Mouse (Mus musculus) kidney, adult 18-20 months (tissue): ENCODE measurements around the gene Rin1.

Source experiments
- DNase-seq: peaks from one replicate; pipeline ENCODE4 v3.0.0; 2021

The Rin1 gene

DNA sequence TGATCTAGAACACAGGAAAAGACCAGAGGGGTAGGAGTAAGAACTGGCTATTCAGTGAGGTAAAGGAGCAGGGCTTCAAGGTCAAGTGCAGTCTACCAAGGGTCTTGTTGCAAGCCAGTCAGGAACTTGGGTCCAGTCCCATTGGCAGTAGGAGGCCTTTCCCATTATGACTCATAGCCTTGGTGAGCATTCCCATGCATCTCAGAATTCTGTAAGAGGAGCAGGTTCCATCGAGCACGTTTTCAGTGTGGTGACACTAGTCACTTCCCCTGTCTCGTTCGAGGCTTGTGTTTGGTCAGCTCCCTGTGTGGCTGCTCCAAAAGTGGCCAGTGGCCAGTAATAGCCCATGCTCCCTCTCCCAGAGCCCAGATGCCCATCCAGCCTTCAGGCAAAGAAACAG is 4.8 kb upstream of the Rin1 start:
- DNase-seq, result no peak

DNA sequence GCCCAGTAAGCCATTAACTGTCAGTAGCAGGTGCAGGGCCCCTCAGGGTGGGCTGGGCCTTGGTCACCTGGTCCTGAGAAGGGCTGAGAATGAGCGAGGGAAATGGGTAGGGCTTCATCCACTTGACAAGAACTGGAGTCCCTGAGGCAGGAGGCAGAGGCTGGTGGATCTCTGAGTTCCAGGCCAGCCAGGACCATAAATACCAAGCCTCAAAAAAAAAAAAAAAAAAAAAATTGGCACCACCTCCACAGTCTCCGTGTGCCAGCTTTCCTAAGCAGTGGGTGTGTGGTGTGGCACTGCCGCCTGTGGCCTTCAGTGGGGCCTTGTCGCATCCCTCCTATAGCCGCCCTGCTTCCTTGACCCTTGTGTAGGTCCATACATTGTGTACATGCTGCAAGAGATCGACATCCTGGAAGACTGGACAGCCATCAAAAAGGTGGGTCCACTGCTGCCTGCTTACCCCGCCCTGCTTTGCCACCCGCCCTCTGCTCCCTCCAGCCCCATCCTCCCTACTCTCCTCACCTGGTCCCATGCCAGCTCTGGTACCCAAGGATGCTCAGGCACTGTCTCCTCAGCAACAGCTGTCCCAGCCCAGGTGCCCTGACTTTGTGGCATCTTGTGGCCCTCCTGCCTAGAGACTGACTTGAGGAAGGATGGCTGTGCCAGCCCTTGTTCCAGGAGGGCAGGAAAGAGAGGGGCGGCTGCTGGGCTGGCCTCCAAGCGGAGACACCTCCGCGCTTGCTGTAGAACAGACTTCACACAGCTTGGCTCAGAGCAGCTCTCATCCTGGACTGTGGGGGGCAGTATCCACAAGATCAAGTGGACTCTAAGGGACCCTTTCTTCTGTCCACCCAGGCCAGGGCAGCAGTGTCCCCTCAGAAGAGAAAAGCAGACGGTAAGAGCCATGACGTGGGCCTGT is 1.9 kb upstream of the Rin1 start:
- DNase-seq, result no peak

DNA sequence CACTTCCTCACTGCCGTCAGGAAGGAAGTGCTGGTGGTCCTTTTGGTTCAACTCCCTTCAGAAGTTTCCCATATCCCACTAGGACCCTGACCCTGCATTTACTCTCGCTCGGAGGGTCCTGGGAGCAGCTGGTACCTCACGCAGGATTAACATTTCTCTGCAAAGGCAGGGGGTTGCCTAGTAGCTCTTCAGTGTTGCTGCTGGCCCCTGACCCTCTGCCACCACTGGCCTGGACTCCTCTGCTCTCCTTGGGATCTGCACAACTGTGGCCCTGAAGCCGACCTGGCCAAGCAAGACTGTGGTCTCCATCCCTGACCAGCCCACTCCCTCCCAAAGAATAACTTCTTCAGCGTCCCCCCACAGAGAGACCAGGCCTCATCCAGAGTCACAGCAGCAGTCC is 956 bp upstream of the Rin1 start:
- DNase-seq, result no peak

DNA sequence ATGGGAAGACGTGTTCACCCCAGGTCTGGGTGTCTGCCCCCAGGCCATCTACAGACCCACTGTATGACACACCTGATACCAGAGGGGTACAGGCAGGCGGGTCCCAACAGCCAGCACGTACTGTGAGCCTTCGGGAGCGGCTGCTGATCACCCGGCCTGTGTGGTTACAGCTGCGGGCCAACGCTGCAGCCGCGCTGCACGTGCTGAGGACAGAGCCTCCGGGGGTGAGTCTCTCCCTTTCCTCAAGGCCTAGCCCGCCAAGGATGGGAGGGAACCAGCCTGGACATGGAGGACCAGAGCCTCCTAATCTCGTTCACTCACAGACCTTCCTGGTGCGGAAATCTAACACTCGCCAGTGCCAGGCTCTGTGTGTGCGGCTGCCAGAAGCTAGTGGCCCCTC is 750 bp downstream of the Rin1 start:
- DNase-seq, result no peak

DNA sequence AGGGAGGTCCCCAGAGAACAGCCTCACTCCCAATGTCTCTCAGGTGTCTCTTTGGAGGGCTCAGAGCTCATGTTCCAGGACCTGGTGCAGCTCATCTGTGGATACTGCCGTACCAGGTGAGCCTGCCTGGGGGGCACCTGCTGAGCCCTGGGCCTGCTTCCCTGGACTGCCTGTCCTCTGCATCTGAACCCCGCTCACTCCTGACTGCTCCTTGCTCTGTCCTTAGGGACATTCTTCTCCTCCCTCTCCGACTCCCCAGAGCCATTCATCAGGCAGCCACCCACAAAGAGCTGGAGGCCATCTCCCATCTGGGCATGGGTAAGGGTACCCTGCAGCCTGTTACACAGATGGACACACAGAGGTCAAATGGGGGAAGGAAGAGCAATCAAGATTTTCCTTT is 1.2 kb downstream of the Rin1 start:
- no peak for DNase-seq

DNA sequence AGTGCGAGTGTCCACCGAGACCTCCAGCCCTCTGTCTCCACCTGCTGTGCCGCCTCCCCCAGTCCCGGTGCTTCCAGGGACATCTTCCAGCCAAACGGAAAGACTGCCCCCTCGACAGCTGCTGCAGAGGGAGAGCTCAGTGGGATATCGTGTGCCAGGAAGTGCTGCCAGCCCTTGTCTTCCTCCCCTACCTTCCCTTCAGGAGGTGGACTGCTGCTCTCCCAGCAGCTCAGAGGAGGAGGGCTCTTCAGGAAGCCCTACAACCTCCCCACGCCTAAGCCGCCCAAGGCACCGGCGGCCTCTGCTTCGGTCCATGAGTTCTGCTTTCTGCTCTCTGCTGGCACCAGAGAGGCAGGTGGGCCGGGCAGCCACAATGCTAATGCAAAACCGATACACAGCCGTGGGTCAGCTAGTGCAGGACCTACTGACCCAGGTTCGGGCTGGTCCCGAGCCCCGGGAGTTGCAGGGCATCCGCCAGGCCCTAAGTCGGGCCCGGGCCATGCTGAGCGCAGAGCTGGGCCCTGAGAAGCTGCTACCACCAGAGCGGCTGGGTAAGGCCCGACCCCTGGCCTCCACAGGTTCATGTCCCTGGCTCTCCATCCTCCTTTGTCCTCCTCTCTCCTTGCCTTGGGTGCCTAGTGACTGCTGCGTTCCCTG is 2.0 kb downstream of the Rin1 start:
- no peak for DNase-seq

DNA sequence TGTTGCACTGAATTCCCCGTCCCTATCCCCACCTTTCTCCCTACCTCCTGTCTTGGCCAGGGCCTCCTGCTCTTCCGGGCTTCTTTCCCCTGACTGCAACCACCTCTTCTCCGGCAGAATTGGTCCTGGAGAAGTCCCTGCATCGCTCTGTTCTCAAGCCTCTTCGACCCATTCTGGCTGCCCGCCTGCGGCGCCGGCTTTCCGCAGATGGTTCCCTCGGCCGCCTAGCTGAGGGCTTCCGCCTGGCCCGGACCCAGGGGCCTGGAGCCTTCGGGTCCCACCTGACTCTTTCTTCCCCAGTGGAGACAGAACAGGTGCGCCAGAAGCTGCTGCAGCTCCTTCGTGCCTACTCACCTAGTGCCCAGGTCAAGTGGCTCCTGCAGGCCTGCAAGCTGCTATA is 2.6 kb downstream of the Rin1 start:
- no peak for DNase-seq

DNA sequence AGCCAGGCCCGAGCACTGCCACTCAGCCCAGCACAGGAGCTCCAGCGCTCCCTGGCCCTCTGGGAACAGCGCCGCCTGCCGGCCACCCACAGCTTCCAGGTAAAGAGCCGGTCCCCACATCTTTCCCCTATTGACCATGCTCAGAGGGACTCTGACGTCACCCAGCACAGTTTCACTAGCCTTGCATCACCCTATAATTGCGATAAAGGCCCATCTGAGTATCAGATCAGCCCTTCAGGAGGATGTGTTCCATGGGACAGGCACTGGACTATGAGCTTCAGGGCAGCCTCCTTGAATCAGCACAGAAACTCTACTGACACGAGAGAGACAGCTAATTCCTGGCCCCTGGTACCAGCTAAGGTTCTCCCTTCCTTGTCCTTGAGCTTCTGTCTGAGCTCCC is 3.6 kb downstream of the Rin1 start:
- peak; percentile 47 for DNase-seq

DNA sequence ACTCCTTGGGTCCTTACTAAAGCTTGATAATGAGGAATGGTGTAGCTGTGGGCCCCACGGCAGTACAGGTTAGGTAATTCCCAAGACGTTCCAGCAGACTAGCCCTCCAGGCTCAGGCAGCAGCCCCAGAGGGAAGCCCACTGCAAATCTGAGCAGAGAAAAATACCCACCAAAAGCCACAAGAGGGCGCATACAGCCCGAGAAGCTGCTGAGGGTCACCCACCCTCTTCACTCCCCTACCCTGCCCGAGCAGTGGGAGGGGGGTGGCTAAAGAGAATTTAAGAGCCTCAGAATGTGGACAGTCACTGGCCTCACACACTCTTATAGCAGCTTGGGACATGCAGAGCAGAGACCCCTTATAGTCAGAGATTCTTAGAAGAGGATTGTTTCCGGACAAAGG is 6.0 kb downstream of the Rin1 start:
- DNase-seq, result peak; percentile 34

DNA sequence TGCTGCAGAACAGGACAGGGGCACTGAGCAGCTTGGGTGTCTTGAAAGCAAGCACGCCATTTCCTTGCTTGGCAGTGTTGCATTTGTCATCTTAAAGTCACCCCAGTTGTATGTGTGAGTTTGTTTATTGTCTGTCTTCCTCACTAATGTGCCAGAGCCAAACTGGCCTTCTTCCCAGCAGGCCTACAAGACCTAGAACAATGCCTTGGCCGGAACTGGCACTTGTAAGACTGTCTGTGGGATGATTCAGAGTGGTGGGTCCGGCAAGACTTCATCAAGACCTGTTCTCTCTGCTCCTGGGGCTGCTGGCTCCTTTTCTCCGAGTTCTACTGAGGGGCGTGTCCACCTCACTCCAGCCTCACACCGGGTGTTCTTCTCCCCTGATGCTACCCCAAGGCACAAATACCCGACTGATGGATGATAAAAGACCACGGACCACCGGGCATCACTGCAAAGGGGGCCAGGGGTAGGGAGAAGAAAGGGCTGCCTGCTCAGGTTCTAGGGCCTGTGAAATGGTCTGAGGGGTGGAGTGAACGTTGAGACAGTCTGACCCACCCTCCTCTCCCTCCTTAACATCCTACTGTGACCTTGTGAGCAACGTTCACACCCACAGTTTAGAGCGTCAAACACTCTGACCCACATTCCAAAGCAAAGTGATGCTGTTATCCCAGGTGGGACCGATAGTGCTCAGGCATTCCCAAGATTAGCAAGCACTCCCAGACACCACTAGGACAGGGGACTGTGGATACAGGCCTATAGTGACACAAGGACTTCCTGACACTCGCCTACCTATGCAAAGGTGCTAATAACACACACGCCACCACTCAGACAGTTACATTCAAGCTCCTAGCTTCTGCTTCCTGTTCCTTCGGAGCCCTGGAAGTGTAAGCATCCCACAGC is 7.8 kb downstream of the Rin1 start:
- no peak for DNase-seq

DNA sequence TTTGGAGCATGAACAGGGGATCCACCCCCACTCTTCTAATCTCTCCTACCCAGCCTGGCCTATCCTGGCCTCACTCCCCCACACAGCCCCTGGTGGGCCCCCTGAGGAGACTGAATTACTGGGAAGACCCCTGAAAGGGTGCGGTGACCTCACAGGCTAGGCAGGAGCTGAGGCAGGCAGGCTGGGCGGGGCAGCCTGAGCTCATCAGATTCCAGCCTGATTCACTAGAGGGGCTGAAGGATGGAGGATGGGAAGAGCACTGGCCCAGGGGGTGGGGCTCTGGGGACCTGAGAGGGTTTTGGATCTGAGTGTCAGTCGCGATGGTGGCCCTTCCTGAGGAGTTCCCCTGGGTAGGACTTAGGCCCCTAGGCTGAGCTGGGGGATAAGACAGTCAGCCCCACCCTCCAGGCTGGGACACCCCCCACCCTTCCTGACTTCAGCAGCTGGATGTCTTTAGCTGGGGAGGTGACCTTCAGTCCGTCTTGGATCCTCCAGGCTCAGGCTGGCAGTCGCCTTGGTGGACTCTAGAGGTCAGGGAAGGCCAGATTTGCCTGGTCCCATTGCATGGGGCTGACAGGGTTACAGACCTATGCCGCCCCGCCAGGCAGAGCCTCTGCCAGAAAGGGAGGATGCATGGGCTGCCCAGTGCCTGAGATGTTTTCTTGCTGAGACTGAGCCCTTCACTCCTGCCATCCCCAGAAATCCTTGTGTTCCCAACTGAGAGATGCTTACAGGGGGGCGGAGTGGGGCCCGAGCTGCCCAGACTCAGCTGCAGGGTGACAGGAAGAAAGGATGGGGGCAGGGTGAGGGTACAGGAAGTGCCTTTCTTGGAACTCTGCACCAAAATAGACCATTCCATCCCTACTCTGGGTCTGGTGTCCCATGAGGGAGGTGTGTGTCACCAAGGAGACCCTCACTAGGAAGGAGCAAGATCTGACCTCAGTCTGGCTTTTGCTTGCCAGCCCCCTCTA is 8.8 kb downstream of the Rin1 start:
- DNase-seq, result no peak

DNA sequence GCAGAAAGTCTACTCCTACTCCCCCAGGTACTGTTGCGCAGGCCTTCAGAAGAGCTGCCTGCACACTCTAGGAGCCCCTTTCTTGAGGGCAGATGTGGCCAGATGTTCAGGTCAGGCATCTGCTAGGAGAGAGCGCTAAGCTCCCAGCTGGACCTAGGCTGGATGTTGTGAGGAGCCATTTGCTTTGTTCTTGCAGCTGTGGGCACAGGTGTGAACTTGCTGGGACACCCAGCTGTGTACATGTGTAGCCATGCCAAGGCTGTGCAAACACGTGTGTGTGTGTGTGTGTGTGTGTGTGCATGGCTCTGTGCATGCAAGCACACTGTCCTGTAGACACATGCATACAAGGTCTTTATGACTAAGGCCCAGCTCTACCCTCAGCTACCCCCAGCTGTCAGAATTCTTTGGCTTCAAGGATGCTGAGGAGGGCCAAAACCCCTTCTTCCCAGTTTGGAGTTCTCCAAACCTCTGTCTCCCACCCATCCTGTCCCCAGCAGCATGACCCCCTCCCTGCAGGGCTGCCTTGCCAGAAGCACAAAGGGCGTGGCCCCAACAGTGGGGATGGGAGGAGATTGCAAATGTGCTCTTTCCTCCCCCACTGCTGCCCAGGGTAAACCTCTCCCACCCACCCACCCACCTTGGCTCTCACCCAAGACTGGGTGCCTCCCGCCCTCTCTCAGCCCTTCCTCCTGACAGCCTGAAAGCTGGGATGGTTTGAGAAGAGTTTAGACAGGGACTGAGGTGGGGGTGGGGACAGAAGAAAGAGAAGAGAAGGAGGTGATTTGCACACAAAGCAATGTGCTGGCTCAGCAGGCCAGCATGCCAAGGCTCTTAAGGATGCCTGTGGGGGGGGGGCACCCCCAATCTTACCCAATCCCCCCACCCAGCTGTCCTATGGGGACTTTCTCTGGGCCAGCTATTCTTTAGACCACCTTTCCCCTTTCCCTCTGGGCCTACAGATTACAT is 10.4 kb downstream of the Rin1 start:
- no peak for DNase-seq

DNA sequence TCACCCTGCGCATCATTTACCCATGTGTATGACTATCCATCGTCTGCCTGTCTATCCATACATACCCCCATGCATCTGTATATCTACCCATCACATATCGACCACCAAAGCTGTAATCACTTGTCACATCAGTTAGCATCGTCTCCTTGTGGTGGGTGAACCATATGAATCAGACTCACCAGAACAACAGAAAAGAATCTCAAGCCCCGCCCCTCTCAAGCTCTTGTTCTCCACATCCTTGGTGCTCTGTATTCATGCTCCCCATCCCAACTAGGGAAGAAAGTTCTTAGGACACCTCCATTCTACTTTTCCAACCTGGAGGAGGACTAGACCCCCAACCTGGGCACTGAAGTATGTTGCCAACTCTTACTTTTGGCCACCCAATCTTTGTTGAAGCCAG is 11.8 kb downstream of the Rin1 start:
- DNase-seq, result no peak

DNA sequence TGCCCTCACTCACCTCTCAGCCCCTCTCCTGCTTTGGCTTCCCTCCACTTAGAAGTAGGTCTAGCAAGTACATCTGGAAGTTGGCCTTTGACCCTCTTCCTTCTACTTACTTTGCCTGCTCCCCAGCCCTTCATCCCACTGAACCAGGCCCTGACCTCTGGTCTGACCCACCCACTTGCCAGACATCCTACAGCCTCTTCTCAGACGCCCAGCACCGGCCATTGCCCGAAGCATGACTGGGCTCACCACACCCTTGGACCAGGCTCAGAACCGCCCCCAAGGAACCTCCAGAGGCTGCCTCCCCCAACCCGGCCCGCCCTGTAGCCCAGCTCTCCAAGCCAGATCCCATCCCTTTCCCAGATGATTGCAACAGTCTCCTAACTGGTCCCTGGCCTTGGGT is 12.2 kb downstream of the Rin1 start:
- DNase-seq, result no peak

DNA sequence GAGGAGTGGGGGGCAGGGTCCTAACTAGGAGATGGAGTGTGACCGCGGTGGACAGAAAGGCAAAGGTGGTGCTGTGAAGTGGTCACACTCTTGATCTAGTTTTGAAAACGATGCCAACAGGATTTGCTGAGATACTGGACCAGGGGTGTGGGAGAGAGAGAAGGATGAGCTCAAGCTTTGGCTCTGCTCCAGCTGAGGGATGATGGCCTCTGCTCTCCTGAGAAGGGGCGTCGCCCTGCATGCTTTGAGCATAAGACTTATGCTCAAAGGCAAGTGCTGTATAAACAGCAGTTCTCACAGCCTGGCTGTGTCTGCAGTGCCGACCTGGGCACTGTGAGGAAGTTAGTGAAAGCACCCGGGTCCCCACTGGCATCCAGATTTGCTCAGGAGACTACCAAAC is 14.8 kb downstream of the Rin1 start:
- DNase-seq, result no peak

DNA sequence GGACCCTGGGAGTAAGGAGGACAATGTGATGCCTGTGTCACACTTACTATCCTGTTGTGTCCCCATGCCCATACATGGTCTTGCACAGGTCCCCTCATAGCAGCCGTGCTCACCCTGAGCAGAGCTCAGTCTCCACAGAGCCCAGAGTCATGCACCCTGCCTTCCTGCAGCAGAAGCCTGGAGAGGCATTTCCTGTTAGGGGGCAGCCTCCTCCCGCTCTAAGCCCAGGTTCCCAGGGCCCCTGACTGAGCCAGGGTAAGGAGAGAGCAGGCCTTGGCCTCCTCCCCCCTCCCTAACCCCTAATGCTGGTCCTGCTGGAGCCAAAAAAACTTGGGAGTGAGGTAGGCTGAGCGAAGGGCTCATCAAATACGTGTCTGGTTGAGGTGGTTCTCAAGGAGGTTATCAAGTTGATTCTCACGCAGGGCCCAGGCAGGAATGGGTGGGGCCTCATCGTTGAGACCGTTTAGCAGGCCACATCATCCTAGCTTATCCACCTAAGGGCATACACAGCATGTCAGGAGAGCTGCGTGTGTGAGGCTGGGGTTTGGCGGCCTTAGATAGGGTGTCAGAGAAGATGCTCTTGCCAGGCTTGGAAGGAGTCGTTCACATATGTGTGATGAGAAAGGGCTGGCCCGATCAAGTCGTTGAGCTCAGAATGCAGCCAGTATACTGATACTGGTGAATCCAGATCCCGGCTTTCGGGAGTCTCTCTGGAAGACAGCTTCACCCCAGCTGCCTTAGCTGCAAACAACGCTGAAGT is 16.9 kb downstream of the Rin1 start:
- no peak for DNase-seq

DNA sequence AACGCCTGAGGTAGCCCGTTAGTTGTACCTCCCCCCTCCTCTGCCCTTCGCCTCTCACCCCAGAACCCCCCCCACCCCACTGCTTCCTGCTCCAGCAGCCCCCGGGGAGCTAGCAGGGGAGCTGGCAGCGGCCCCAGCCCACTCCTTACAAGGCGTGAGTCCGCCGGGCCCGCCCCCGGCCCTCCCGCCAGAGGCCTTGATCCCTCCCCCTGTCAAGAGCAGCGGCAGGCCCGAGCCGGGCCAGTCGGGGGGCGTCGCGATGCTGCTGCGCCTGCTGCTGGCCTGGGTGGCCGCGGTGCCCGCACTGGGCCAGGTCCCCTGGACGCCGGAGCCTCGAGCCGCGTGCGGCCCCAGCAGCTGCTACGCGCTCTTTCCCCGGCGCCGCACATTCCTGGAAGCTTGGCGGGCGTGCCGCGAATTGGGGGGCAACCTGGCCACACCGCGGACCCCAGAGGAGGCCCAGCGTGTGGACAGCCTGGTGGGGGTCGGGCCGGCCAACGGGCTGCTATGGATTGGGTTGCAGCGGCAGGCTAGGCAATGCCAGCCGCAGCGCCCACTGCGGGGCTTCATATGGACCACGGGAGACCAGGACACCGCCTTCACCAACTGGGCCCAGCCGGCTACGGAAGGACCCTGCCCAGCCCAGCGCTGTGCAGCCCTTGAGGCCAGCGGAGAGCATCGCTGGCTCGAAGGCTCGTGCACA is 17.7 kb downstream of the Rin1 start, which contains the start of gene Cd248:
TSS of gene Cd248 (plus strand) at position 212 of the 703 bp plus-strand sequence.
- peak; percentile 47 for DNase-seq

DNA sequence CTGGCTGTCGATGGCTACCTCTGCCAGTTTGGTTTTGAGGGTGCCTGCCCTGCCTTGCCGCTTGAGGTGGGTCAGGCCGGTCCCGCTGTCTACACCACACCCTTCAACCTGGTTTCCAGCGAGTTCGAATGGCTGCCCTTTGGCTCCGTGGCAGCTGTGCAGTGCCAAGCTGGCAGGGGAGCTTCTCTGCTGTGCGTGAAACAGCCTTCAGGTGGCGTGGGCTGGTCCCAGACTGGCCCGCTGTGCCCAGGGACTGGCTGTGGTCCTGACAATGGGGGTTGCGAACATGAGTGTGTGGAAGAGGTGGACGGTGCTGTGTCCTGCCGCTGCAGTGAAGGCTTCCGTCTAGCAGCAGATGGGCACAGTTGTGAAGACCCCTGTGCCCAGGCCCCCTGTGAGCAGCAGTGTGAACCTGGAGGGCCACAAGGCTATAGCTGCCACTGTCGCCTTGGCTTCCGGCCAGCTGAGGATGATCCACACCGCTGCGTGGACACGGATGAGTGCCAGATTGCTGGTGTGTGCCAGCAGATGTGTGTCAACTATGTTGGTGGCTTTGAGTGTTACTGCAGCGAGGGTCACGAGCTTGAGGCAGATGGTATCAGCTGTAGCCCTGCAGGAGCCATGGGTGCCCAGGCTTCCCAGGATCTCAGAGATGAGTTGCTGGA is 18.4 kb downstream of the Rin1 start:
- DNase-seq, result no peak

DNA sequence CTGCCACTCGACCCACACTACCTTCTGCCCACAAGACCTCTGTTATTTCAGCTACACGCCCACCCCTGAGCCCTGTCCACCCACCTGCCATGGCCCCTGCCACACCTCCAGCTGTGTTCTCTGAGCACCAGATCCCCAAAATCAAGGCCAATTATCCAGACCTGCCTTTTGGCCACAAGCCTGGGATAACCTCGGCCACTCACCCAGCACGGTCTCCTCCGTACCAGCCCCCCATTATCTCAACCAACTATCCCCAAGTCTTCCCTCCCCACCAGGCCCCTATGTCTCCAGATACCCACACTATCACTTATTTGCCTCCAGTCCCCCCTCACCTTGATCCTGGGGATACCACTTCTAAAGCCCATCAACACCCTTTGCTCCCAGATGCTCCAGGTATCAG is 19.2 kb downstream of the Rin1 start:
- DNase-seq, result no peak
